Mouse (Mus musculus) 3T3-L1 (cell line): ENCODE data around the gene Ace3.
A peak's percentile ranks its signal among the peaks of the same experiment; 100 is the strongest.
"Not testable (repeated sequence)": the region's sequence is repeated elsewhere in the genome, so short reads cannot be mapped to it uniquely, and the experiment has no call there.

Experiments
- DNase-seq: peaks from one replicate; pipeline ENCODE4 v3.0.0-alpha.2; 2015; ENCODE audit warnings: low read depth, low spot score

Ace3 gene

DNA sequence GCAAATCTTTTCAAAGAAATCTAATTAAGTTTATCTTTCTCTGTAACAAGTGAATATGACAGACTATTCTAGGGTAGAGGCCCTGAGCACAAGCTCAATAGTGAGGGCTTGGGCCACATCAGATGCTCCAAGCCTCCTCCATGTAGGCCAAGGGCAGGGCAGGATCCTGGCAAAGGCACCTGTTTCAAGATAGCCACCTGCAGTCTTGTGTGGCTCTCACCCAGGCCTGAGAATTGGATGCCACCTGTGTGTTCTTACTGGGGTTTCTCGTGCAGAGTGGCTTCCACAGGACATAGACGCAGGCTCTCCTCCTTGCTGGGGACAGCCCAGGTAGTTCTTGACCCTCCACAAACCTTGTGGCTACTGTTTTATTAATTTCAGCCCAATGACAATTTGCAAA, 16.2 kb upstream of the Ace3 start:
- no peak for DNase-seq

DNA sequence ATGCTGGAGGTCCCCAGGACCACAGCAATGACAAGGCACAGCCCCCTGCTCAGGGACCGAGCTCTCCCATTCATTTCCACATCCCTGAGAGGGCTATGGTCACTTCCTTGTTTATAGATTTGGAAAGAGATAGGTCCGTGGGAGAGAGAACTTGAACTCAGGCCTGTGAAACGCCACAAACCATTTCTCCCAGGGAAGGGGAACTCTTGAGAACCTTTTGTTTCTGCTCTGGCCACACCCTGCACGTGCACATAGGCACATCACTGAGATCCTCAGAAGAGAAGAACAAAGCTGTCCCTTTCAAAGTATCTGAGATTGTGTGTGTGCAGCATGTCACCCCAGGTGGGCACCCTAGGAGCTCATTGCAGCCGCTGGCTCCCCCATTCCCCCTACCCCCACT, 15.8 kb upstream of the Ace3 start:
- DNase-seq, result no peak

DNA sequence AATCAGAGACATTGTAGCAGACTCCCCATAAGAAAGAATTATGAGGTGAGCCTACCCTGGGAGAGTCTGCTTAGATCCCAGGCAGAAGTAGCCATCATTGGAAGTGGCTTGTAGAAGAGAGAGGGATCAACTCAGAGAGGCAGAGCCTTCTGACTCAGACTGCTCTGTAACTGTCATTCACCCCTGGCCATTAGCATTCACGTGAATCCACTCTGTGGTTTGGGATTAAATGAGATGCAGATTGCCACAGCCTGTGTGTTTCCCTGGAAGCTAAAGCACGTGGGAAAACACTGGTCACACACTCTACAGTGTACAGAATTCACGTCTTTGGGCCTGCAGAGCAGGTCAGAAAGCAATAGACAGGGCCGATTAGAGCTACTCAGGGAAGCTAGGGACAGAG, 10.0 kb upstream of the Ace3 start:
- peak; percentile 9 for DNase-seq

DNA sequence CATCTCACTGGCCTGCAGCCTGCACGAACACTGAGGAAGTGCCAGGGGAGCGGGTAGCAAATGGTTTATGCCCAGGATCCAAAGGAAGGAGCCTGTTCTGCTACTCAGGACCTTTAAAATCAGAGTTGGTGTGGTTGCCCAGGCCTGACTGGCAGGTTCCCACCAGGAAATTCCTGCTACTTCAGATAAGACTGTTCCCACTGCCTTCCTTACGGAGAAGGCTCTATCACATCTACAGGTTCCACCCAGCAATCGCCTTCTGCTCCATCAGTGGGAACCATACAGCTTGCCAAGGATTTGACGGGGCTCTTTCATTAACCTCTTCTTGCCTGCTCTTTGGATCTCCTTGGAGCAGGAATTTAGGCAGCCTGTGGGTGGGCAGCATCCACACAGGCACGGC, 7.0 kb upstream of the Ace3 start:
- no peak for DNase-seq

DNA sequence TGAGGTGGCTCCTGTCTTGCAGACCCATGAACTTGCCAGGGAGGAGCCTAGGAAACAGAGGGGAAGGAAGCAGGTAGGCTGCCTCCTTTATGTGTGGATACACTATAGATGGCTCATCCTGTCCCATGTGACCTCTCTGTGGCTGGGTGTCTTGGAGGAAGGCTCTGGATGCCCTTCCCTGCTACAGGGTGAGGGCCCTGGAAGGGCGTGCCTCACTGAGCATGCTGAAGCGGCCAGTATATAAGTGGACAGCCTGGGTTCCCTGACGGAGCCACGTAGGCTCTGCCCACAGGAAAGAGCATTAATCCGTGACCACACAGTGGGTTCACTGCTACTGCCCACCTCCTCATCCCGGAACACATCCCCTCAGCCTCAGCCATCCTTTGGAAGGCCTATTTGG, 5.0 kb upstream of the Ace3 start:
- no peak for DNase-seq

DNA sequence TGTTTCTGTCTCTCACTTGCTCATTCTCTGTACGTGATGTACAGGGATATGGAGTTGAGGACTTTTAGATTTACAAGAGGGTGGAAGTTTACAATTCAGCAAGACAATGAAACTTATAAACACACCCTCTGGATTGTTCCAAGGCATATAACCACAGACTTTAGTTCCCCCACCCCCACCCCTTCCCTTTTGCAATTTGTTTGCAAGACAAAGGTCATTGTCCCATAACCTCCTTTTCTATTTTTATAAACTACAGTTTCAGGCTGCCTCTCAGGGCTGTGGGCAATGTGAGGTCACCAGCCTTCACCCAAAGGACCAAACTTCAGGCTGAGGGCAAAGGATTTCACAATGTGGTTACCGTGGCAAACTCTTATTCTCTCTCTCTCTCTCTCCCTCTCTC, 4.2 kb upstream of the Ace3 start:
- DNase-seq, result no peak

DNA sequence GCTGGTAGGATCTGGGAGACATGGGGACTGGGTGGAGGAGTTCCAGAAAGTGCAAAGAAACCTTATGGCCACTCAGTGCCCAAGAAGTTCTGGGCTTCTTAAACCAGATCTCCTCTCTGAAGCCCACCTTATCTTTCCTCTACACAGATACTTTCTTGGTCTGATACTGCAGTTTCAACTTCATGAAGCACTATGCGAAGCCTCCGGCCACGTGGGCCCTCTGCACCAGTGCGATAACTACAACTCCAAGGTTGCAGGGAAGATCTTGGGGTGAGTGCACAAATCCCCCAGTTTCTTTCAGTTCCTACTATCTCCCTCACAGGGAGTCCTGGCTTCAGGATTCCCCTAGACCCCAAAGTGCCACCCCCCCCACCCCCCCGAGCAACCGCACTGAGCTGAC, 5.6 kb downstream of the Ace3 start:
- no peak for DNase-seq

DNA sequence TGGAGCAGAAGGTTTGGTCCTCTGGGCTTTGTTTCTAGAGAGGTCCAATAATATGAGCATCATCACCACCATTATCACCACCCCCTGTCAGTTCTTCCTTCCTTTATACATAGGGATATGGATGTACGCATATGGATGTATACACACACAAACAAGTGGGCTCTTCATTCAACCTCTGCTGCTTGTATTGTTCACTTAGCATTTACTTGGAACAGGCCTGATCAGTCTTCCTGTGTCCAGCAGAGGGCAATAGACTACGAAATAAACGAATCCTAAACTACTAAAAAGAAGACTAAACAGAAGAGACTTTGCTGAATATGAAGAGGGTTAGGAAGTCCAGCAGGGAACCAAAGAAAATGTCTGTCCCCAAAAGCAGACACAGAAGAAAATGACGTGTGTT, 7.2 kb downstream of the Ace3 start:
- DNase-seq, result peak; percentile 72

DNA sequence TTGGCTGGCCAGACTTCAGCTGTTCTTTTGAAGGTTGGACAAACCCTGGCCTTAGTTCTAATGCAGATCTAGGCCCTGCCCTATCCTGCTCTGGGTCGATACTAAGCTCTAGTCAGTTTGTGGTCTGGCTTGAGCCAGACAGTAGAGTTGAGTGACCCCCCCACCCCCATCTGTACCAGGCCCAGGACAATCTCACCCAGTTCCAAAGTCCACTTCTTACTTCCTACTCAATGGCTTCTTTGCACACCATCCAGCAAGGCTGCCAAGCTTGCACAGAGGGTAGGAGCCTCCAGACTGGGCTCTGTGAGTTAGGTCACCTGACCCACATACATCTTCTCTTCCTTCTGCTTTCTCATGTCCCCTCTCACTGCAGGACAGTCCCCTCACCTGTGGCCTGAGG, 10.1 kb downstream of the Ace3 start:
- no peak for DNase-seq

DNA sequence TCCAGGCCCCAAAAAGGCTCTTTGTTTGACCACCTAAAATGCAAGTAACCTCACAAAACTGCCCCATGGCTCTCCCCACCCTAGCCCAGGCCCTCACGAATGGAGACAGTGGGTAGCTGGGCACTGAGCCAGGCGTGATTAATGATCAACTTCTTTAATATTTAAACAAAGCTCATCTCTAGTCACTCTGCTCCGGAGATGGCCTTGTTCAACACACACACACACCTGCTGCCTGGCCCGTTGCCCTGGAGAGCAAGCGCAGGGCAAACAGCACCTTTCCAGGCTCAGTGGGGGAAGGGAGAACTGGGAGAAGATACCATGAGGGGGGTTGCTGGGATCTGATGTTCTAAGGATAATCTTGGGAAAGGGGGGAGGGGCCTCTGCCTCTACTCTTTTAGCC, 11.5 kb downstream of the Ace3 start:
- no peak for DNase-seq

DNA sequence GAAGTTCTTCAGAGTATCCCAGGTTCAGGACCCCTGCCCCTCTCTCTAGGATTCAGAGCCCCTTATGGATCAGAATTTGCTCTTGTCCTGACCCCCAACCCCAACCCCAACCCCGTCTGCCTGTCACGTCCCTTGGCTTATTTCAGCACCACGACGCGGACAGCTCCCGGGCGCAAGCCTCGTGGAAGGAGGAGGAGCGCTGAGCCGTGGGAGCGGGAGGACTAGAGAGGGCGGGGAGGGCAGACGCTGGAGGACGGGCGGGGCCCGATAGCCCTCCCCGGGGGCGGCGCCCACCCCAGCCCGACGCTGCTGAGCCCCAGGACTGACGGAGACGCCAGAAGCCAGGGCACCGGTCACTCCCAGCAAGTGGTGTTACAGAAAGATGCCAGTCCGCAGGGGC, 13.3 kb downstream of the Ace3 start, which contains the start of gene Kcnh6:
TSS of gene Kcnh6 (plus strand) at position 304 of the 400 bp plus-strand sequence.
- peak; percentile 71 for DNase-seq

DNA sequence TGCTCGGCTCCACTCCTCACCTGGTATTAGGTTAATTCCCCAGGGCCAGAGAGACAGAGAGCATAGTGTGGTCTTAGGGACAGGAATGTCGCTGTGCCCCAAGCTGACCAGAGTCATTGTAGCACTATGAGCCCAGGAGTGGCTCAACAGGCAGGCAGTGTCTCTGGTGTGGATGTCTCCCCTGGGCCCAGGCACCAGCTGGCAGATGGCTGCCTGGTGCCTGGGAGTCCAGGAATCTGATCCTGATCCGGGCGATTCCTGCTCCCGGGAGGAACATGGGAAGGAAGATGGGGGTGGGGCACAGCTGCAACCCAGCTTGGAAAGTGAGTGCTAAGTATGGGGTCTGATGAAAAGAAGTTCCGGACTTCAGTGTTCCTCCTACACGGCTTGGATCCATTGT, 18.2 kb downstream of the Ace3 start:
- no peak for DNase-seq

DNA sequence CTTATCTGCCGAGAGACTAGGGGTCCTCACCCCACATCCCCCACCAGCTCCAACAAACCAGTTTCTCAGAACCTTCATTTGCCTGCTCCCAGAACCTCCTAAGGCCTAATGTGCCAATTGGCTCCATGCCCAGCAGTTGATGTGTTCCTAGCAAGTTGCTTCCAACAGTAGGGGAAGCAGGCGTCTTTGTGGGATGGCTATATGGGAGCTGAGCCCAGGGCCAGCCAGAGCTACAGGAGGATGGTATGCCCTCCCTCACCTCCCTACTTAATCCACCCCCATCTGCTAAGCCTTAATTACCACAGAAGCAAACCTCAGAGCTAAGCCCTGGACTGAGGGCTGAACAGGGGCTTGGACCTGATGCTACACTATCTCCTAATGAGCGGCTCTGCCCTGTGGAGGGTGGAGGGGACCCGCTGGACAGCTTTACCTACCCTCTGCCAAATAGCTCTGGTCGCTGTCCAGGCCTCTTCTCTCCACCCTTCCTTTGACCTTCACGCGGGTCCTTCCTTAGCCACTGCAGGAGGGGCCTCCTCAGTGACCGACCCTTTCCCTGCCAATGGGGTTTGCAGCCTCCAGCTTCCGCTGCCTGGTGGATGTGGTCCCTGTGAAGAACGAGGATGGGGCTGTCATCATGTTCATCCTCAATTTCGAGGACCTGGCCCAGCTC, 19.2 kb downstream of the Ace3 start:
- DNase-seq, result peak; percentile 47

DNA sequence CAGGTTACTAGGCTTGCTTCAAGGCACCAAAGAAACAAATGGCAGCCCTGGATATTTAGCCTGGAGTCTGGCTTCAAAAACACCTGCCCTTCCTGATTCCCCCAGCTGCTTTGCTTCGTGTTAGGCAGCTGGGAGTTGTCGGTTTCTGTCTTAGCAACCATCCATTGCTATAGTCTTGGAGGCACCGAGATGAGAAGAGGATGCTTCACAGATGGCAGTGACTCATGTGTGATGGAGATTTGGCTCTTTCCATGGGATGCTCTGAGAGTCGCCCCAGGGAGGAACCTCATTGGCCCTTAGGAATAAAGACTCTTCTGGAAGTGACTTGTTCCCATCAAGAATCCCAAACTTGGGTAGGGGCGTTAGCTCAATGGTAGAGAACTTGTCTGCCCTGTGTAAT, 22.0 kb downstream of the Ace3 start:
- no peak for DNase-seq

DNA sequence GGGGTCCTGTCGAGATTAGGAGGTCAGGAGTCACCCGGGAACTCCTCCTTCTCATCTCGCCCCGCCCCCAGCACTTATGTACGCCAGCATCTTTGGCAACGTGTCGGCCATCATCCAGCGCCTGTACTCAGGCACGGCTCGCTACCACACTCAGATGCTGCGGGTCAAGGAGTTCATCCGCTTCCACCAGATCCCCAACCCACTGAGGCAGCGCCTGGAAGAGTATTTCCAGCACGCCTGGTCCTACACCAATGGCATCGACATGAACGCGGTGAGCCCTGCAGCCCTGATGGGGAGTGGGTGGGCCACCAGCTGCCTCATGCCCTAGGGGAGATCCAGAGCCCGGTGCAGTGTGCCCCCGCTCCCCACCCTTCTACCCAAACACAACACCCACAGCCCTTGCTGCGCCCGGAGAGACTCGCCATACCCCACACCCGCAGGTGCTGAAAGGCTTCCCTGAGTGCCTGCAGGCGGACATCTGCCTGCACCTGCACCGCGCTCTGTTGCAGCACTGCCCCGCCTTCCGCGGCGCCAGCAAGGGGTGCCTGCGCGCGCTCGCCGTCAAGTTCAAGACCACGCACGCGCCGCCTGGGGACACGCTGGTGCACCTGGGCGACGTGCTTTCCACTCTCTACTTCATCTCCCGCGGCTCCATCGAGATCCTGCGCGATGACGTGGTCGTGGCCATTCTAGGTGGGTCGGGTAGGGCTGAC, 25.7 kb downstream of the Ace3 start:
- DNase-seq, result no peak

DNA sequence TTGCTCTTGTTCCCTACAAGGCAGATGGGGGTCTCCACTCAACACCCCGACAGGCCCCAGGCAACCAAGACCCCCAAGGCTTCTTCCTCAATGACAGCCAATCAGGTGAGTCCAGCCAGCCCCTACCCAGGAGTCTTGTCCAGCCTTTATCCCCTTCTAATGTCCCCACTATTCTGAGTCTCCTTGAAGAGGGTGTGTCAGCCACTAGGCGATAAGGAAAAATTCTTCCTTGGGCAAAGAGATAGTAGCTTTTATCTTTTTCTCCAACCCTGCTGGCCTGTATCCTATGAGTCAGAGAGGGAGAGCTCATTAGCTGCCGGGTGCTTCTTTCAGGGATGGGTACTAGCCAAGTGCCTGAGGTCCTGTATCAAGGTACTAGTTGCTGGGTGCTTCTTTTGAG, 31.3 kb downstream of the Ace3 start:
- no peak for DNase-seq

DNA sequence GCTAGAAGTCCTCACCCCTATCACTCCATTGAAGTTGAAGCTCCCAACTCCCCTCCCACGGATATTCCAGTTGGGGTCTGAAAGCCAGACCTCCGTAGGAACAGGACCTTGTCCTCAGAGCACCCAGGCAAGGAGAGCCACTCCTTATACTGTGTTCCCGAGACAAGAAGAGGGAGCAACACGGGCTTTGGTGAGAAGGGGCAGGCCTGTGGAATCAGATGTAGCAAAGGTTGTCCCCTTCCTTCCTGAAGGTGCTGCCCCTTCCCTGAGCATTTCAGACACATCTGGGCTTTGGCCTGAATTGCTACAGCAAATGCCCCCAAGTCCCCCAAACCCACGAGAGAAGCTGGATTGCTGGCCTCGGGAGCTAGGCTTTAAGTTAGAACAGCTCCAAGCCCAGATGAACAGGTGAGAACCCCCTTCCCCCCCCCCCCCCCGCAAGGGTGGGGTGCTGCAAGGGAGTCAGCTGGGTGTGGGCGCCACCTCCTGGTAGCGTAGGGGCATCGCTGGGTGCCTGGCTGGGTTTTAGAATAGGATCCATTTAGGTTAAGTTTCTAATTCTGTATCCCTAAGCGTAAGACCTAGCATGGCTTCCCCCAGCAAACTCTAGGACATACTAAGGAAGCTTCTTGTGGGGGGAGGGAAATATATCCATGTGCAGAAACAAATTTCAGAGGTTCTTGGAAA, 32.1 kb downstream of the Ace3 start:
- DNase-seq, result peak; percentile 67

DNA sequence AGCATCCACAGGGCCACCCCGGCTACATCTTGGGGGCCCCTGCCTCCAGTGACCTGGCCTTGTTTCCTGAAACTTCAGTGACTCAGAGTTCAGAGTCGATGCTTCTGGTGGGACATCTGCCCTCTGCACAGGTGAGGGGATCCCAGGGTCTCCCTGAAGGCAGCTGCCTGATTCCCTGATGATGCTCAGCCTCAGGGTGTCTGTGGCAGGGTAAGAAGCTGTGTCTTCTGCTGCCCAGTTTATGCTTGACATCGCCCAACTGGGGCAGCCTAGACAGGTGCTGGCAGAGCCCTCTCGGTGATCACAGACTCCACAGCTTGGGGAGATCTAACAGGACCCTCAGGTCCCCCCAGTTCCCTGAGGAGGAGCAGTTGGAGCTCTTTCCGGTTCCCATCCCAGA, 33.1 kb downstream of the Ace3 start:
- DNase-seq, result no peak

DNA sequence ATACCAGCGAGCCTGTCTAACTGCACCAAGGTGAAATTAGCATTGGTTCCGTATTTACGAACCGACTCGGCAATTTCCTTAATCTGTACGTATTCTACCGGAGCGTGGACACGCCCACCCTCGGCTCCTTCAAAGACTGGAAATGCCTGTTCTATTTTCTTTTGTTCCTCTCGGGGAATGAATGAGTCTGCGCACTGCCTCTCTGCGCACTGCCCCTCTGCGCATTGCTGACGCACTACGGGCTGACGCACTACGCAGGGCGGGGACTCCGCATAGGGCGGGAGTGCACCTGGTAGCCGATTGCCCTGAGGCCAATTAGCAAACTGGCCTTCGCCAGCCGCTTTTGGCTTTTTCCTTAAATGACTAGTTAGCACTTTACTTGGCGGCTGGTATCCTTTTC, 37.6 kb downstream of the Ace3 start:
- not testable (repeated sequence) for DNase-seq

DNA sequence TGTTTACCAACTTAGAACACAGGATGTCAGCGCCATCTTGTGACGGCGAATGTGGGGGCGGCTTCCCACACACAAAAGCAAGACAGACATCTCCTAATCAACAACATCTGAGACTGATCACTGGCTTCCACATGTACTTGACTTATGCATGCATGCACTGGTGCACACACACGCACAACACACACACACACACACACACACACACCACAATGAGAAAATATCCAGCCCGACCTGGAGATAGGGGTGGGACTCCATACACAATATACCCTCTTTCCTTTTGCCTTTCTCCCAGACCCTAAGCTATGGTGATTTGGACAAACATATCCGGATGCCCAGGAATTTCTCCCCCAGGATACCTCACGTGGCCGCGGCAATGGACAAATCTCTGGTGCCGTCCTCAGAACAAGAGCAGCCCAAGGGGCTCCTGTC, 39.0 kb downstream of the Ace3 start:
- DNase-seq, result no peak

DNA sequence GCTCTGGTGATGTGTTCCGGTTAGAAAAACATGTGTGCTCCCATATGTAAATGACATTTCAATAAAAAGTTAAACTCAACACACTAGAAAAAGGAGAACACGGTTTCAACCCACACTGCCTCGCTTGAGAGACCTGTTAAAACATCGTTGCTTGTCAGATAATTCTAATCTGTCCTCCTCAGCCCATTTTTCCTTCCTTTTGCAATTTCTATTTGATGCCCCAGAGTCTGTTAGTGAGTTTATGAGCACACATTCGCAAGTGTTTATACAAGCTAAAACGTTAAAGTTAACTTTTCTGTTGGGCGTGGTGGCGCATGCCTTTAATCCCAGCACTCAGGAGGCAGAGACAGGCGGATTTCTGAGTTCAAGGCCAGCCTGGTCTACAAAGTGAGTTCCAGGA, 40.5 kb downstream of the Ace3 start:
- no peak for DNase-seq

DNA sequence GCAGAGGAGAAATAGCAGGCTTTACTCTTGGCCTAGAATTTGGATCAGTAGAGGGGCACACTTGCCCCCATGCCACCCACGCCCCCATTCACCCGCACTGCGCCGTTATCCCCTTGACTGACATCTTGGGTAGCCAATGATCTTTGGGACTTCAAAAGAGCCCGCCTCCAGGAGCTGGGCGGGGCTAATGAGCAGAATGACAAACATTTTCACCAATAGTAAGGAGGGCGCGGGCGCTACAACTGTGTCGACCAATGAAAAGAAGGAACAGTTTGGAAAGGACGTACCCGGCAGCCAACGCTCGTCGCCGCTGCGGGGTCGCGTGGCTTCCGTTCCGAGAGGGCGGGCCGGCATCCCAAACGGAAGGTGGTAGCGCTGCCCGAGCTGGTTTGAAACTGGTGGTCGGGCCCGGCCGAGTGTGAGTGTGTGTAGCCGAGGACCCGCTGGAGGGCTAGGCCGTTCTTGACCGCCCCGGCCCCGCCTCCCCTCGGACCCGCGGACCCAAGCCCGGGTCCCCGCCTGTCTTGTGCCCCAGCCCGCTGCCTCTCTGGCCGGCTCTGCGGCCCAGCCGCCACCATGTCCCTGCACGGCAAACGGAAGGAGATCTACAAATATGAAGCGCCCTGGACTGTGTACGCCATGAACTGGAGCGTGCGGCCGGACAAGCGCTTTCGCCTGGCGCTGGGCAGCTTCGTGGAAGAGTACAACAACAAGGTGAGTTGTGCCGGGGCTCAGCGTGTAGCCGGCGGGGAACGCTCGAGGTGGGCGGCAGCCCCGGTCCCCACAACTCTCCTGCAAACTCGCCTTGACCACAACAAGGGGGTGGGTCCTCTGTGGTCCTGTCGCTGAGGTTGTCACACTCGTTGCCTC, 42.3 kb downstream of the Ace3 start, which contains the start of gene Dcaf7:
TSS of gene Dcaf7 (plus strand) at position 325 of the 870 bp plus-strand sequence.
- peak; percentile 99 for DNase-seq
